Mouse (Mus musculus) lung, postnatal 25 days (tissue): Measurements from ENCODE around the gene Tulp3.

Source experiments
- DNase-seq: peaks from one replicate; pipeline ENCODE4 v3.0.0; 2022; ENCODE audit warnings: low spot score

The Tulp3 gene

GRCm38 (mm10) chr6:128296750-128297393 lies 58.8 kb downstream of the Tulp3 start:
- no peak for DNase-seq

GRCm38 (mm10) chr6:128295876-128296749 lies 59.5 kb downstream of the Tulp3 start:
- peak; percentile 85 for DNase-seq

GRCm38 (mm10) chr6:128291284-128291683 lies 64.4 kb downstream of the Tulp3 start:
- DNase-seq, result no peak

- DNase-seq, result peak; percentile 51
These were observed 67.0 kb downstream of the Tulp3 start for GRCm38 (mm10) chr6:128288681-128289080.

- DNase-seq, result peak; percentile 85
These were observed 69.7 kb downstream of the Tulp3 start for GRCm38 (mm10) chr6:128285792-128286430.

- no peak for DNase-seq
These were observed 73.5 kb downstream of the Tulp3 start for GRCm38 (mm10) chr6:128282126-128282525.

- no peak for DNase-seq
These were observed 75.0 kb downstream of the Tulp3 start for GRCm38 (mm10) chr6:128280472-128281145.

GRCm38 (mm10) chr6:128279608-128280007 lies 76.0 kb downstream of the Tulp3 start:
- DNase-seq, result no peak

- no peak for DNase-seq
These were observed 76.6 kb downstream of the Tulp3 start for GRCm38 (mm10) chr6:128279099-128279498.

GRCm38 (mm10) chr6:128277132-128278085 lies 78.2 kb downstream of the Tulp3 start:
- no peak for DNase-seq

GRCm38 (mm10) chr6:128276349-128276748 lies 79.3 kb downstream of the Tulp3 start:
- no peak for DNase-seq

GRCm38 (mm10) chr6:128275506-128276064 lies 80.1 kb downstream of the Tulp3 start:
- DNase-seq, result peak; percentile 48

- no peak for DNase-seq
These were observed 82.1 kb downstream of the Tulp3 start for GRCm38 (mm10) chr6:128273507-128273906.

GRCm38 (mm10) chr6:128272754-128273153 lies 82.9 kb downstream of the Tulp3 start:
- no peak for DNase-seq
